Mouse (Mus musculus): ENCODE measurements at regions not wholly inside any gene's neighbourhood (a gene's known extent, or its start where the extent isn't known, plus 50 kb on each side); places are given as distances from the start of the nearest gene placed in this dataset.
A peak's percentile ranks its signal among the peaks of the same experiment; 100 is the strongest.

DNA sequence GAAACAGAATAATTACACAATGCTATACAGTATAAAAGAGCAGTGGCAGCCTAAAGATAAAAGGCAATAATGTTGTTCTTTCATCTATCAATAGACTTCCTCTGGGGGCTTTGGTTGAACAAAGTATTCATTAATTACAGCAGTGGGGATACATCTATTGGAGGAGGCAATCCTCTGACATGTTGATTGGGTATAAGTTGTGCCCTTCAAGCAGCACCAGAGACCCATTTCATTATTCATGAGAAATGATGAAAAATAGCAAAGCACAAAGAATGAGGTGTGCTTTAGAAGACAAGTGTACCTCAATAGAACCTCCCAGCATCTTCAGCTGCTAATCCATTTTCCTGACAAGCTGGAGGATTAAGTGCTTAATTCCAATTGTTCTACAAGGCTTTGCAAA lies 1444.7 kb upstream of the Flrt2 start:
- no peak for ATAC-seq (ENCODE audit: low read depth)
- no peak overlapping the region for H3K27ac ChIP-seq (ENCODE audit: low read length)
- no peak overlapping the region for H3K4me2 ChIP-seq (ENCODE audit: low read depth, low read length)
- H3K9me3 ChIP-seq (ENCODE audit: control insufficient read depth, low read length) = no peaks in the 10 kb centered on the region
- H3K4me1 ChIP-seq (replicated peaks; ENCODE audit: control insufficient read depth, insufficient read depth, low read length) = no peaks in the 10 kb centered on the region
- no peaks in the 10 kb centered on the region for H3K36me3 ChIP-seq (ENCODE audit: control insufficient read depth, insufficient read depth, low read length)
- no peak overlapping the region for H3K9ac ChIP-seq (ENCODE audit: low read length)
- no peak overlapping the region for H3K4me3 ChIP-seq (ENCODE audit: low read length)
- no peaks in the 10 kb centered on the region for H3K27me3 ChIP-seq (ENCODE audit: control insufficient read depth, insufficient read depth, low read depth, low read length)

DNA sequence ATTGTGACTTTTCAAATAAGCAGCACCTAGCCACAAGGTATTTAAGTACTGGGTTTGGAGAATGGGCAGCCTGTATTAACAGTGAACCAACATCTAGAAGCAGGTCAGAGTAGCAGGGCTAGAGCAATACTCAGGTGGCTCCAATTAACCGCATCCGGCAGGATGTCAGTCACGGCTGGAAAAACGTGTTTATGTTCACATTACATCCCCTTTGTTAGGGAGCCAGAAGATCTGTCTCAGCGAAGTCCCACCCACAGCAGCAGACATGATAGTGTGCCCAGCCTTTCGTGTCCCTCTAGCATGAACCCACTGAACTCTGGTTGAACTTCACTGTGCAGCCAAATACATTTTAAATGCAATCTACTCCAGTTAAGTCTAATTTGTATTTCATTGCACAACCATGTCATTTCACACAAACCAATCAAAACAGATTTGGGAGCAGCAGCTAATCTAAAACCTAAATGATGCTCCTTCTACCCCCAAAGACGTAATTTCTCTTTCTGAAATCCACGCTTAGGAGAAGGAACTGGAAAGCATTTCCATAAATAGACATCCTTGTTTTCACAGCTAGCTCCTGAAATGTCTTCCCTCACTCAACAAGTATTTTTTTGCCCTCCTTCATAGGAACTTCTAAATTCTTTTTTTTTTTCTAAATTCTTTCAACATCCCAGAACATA lies 1438.9 kb upstream of the Flrt2 start:
- no peaks in the 10 kb centered on the region for H3K27me3 ChIP-seq (ENCODE audit: control insufficient read depth, insufficient read depth, low read depth, low read length)
- H3K4me3 ChIP-seq (ENCODE audit: low read length) = no peak overlapping the region
- no peaks in the 10 kb centered on the region for H3K9me3 ChIP-seq (ENCODE audit: control insufficient read depth, low read length)
- peak; percentile 85 for ATAC-seq (ENCODE audit: low read depth)
- no peaks in the 10 kb centered on the region for H3K36me3 ChIP-seq (ENCODE audit: control insufficient read depth, insufficient read depth, low read length)
- no peak overlapping the region for H3K27ac ChIP-seq (ENCODE audit: low read length)
- 32% methylated on average over 8 of the region's 8 CpGs for WGBS
- H3K4me1 ChIP-seq (replicated peaks; ENCODE audit: control insufficient read depth, insufficient read depth, low read length) = no peaks in the 10 kb centered on the region
- no peak overlapping the region for H3K9ac ChIP-seq (ENCODE audit: low read length)
- H3K4me2 ChIP-seq (ENCODE audit: low read depth, low read length) = no peak overlapping the region

DNA sequence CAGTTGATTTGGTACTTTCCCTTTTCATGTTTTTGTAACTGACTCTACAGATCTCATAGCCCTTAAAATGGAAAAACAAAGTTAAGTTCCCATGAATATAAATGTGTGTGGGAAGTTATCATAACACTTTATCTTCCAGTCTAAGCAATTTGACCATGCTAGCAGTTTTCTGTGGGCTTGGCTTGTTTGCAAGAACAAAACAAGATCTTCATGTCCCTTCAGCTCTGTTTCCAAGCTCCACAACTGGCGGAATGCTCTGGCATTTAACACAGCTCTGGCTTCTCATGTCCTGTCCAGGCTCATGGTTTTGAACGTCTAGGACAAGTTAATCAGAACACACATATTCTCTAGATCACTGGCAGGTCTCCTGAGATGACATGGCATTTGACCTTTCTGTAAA lies 1411.1 kb upstream of the Flrt2 start:
- H3K27ac ChIP-seq (ENCODE audit: low read length) = no peak overlapping the region
- no peak overlapping the region for H3K4me3 ChIP-seq (ENCODE audit: low read length)
- no peaks in the 10 kb centered on the region for H3K9me3 ChIP-seq (ENCODE audit: control insufficient read depth, low read length)
- H3K4me1 ChIP-seq (replicated peaks; ENCODE audit: control insufficient read depth, insufficient read depth, low read length) = no peaks in the 10 kb centered on the region
- H3K4me2 ChIP-seq (ENCODE audit: low read depth, low read length) = no peak overlapping the region
- ATAC-seq (ENCODE audit: low read depth) = no peak
- no peak overlapping the region for H3K9ac ChIP-seq (ENCODE audit: low read length)
- no peaks in the 10 kb centered on the region for H3K36me3 ChIP-seq (ENCODE audit: control insufficient read depth, insufficient read depth, low read length)
- H3K27me3 ChIP-seq (ENCODE audit: control insufficient read depth, insufficient read depth, low read depth, low read length) = no peaks in the 10 kb centered on the region
- WGBS = 60% methylated on average over 2 of the region's 2 CpGs

DNA sequence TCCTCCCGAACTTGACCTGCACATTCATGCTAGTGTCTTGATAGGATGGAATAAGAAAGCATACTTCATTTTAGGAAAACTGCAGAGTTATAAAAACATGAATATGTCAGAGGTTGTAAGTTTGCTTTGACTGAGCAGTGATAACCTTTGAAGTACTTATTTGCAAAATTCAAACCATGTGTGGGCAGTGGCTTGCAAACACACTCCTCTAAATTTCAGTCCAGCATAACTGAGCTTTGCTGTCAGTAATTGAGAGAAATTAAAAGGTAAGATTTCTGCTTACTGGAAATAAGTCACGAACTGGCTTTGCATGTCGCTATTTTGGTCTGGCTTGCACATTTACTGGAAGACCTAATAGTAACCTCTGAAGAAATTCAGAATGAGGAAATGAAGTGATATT lies 1409.1 kb upstream of the Flrt2 start:
- 75% methylated on average over 3 of the region's 3 CpGs for WGBS
- no peaks in the 10 kb centered on the region for H3K36me3 ChIP-seq (ENCODE audit: control insufficient read depth, insufficient read depth, low read length)

DNA sequence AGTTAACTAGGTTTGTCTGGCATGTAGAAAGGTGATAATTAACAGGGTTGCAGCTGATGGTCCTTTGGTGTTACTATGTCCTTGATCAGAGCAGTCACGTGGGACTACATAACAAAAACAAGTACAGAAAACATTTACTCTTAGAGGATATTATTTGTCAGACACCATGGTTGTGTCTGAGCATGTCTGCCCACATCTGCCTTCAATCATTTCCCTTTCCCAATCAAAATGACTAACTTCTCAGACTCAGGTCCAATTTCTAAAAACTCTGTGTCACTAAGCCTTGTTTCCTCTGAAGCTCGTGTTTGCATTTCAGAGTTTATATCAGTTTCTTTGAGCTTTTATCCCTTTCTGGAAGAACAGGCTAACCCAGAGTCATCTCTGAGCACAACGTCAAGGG lies 1408.5 kb upstream of the Flrt2 start:
- H3K36me3 ChIP-seq (ENCODE audit: control insufficient read depth, insufficient read depth, low read length) = no peaks in the 10 kb centered on the region
- 51% methylated on average over 3 of the region's 3 CpGs for WGBS
- ATAC-seq (ENCODE audit: low read depth) = no peak
- no peaks in the 10 kb centered on the region for H3K27me3 ChIP-seq (ENCODE audit: control insufficient read depth, insufficient read depth, low read depth, low read length)
- no peaks in the 10 kb centered on the region for H3K9me3 ChIP-seq (ENCODE audit: control insufficient read depth, low read length)
- H3K4me1 ChIP-seq (replicated peaks; ENCODE audit: control insufficient read depth, insufficient read depth, low read length) = no peaks in the 10 kb centered on the region
- no peak overlapping the region for H3K4me2 ChIP-seq (ENCODE audit: low read depth, low read length)
- H3K4me3 ChIP-seq (ENCODE audit: low read length) = no peak overlapping the region
- H3K27ac ChIP-seq (ENCODE audit: low read length) = no peak overlapping the region
- H3K9ac ChIP-seq (ENCODE audit: low read length) = no peak overlapping the region

More for the DNA sequence above, 1409.1 kb upstream of the Flrt2 start:
- no peak overlapping the region for H3K4me3 ChIP-seq (ENCODE audit: low read length)
- H3K27ac ChIP-seq (ENCODE audit: low read length) = no peak overlapping the region
- ATAC-seq (ENCODE audit: low read depth) = no peak
- H3K4me1 ChIP-seq (replicated peaks; ENCODE audit: control insufficient read depth, insufficient read depth, low read length) = no peaks in the 10 kb centered on the region
- no peaks in the 10 kb centered on the region for H3K27me3 ChIP-seq (ENCODE audit: control insufficient read depth, insufficient read depth, low read depth, low read length)
- no peak overlapping the region for H3K4me2 ChIP-seq (ENCODE audit: low read depth, low read length)
- no peak overlapping the region for H3K9ac ChIP-seq (ENCODE audit: low read length)
- no peaks in the 10 kb centered on the region for H3K9me3 ChIP-seq (ENCODE audit: control insufficient read depth, low read length)

DNA sequence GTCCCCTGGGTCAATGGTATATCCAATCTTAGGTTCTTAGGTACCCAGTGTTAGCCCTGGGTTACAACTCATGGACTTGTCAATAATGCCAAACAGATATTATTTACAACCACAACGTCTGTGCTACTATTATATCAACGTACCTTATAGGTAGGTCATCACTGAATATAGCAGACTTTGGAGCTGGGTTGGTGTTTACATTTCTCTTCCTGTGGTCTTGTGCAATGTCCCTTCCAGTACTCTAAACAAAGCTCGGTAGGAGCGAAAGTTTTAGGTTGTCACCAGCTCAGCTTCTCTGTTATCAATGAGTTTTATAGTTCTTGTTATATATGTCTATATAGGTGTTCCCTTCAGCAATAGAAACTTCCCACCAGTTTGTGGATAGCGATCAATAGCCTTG lies 1394.2 kb upstream of the Flrt2 start:
- 67% methylated on average over 5 of the region's 5 CpGs for WGBS
- no peak overlapping the region for H3K4me3 ChIP-seq (ENCODE audit: low read length)
- H3K4me1 ChIP-seq (replicated peaks; ENCODE audit: control insufficient read depth, insufficient read depth, low read length) = no peaks in the 10 kb centered on the region
- no peak for ATAC-seq (ENCODE audit: low read depth)
- no peaks in the 10 kb centered on the region for H3K36me3 ChIP-seq (ENCODE audit: control insufficient read depth, insufficient read depth, low read length)
- no peak overlapping the region for H3K4me2 ChIP-seq (ENCODE audit: low read depth, low read length)
- no peaks in the 10 kb centered on the region for H3K27me3 ChIP-seq (ENCODE audit: control insufficient read depth, insufficient read depth, low read depth, low read length)
- H3K9me3 ChIP-seq (ENCODE audit: control insufficient read depth, low read length) = no peaks in the 10 kb centered on the region
- H3K9ac ChIP-seq (ENCODE audit: low read length) = no peak overlapping the region
- no peak overlapping the region for H3K27ac ChIP-seq (ENCODE audit: low read length)

DNA sequence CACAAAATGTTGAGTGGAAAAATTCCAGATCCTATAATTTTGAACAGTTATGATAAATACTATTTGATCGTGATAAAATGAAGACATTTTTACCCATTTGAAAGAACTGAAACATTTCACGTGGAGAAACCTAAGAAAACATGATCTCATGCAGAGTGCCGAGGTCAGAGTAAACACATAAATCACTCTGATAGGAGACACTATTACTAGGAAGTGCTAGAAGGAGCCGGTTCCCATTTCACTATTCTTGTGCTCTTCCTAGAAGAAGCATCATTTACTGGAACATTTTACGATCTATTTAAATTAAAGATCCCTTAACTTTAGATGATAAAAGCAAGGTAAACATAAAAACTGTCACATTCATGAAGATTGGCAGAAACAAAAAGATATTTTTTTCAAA lies 1359.7 kb upstream of the Flrt2 start:
- no peak overlapping the region for H3K27ac ChIP-seq (ENCODE audit: low read length)
- 39% methylated on average over 5 of the region's 5 CpGs for WGBS
- no peak for ATAC-seq (ENCODE audit: low read depth)

DNA sequence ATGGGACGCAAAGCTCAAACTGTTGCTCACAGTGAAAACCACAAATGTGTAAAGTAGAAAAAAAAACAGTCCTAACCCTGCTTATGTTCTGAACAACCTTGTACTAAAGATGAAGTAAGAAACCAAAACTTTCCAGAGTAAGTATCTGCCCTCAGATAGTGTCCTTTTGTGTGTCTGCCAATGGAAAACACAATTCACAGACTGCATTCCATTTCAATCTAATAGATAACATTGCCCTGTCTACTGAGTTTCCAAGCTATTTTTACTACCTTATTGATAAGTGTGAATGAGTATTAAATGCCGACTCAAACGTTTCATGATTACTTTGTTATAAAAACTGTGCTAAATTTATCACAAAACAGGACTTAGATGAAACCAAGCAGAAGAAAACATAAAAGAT lies 1357.4 kb upstream of the Flrt2 start:
- whole genome bisulfite sequencing = 68% methylated on average over 3 of the region's 3 CpGs
- Histone ChIP-seq H3K36me3 (ENCODE audit: control insufficient read depth, insufficient read depth, low read length) (no peaks in the 10 kb centered on the region), H3K4me1 (replicated peaks; ENCODE audit: control insufficient read depth, insufficient read depth, low read length) (no peaks in the 10 kb centered on the region), H3K4me2 (ENCODE audit: low read depth, low read length) (no peak overlapping the region), H3K4me3 (ENCODE audit: low read length) (no peak overlapping the region), H3K27me3 (ENCODE audit: control insufficient read depth, insufficient read depth, low read depth, low read length) (no peaks in the 10 kb centered on the region), H3K27ac (ENCODE audit: low read length) (no peak overlapping the region), H3K9ac (ENCODE audit: low read length) (no peak overlapping the region), H3K9me3 (ENCODE audit: control insufficient read depth, low read length) (no peaks in the 10 kb centered on the region)
- no peak for ATAC-seq (ENCODE audit: low read depth)

More for the DNA sequence above, 1359.7 kb upstream of the Flrt2 start:
- Histone ChIP-seq H3K4me3 (ENCODE audit: low read length) (no peak overlapping the region), H3K4me2 (ENCODE audit: low read depth, low read length) (no peak overlapping the region), H3K27me3 (ENCODE audit: control insufficient read depth, insufficient read depth, low read depth, low read length) (no peaks in the 10 kb centered on the region), H3K4me1 (replicated peaks; ENCODE audit: control insufficient read depth, insufficient read depth, low read length) (no peaks in the 10 kb centered on the region), H3K9me3 (ENCODE audit: control insufficient read depth, low read length) (no peaks in the 10 kb centered on the region), H3K36me3 (ENCODE audit: control insufficient read depth, insufficient read depth, low read length) (no peaks in the 10 kb centered on the region), H3K9ac (ENCODE audit: low read length) (no peak overlapping the region)

DNA sequence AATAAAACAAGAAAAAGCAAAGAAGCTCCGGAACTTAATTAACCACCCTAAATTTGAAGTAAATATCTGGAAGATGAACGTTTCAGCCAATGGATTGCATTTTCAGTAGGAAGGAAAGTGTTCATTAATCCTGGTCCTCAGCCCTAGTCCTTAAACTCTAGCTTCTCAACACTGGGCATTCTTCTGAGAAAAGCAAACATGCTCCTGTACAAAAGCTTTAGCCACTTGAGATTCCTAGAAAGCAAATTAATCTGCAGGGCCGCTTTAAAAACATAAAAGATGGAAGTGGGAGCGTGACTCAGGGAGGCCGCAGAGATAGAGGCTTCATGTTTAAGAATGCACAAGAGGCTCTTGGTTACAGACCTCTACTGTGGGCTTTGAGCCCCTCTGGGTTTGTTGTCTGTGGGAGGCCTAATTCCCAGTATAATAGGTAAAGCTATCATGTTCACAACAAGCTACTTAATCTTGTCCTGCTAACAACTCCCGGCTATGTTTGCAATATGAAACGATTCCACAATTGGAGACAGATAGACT lies 1342.3 kb upstream of the Flrt2 start:
- WGBS = 50% methylated on average over 7 of the region's 7 CpGs

DNA sequence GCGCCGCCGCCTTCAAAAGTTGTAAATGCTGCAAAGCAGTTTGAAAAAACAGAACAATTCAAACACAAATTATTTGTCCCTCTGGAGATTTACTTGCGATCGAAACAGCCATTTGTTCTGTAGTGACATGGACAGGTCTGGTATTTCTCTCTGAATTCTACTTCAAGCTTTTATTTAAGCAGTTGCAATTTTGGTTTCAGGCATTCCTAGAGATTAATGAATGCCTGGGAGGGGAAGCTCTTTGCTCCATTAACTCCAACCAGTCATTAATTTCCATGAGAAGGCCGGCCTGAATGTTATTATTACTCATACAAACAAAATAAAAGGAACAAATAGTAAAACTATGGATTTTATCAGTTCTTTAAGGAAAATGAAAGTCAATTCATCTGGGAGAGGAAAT lies 1327.8 kb upstream of the Flrt2 start:
- H3K36me3 ChIP-seq (ENCODE audit: control insufficient read depth, insufficient read depth, low read length) = no peaks in the 10 kb centered on the region
- H3K9ac ChIP-seq (ENCODE audit: low read length) = no peak overlapping the region
- ATAC-seq (ENCODE audit: low read depth) = no peak
- H3K9me3 ChIP-seq (ENCODE audit: control insufficient read depth, low read length) = no peaks in the 10 kb centered on the region
- H3K27ac ChIP-seq (ENCODE audit: low read length) = no peak overlapping the region
- H3K4me2 ChIP-seq (ENCODE audit: low read depth, low read length) = no peak overlapping the region
- H3K4me3 ChIP-seq (ENCODE audit: low read length) = no peak overlapping the region
- no peaks in the 10 kb centered on the region for H3K4me1 ChIP-seq (replicated peaks; ENCODE audit: control insufficient read depth, insufficient read depth, low read length)
- H3K27me3 ChIP-seq (ENCODE audit: control insufficient read depth, insufficient read depth, low read depth, low read length) = no peaks in the 10 kb centered on the region
- 76% methylated on average over 6 of the region's 6 CpGs for WGBS

More for the DNA sequence above, 1342.3 kb upstream of the Flrt2 start:
- Histone ChIP-seq H3K4me3 (ENCODE audit: low read length) (no peak overlapping the region), H3K27me3 (ENCODE audit: control insufficient read depth, insufficient read depth, low read depth, low read length) (no peaks in the 10 kb centered on the region), H3K9me3 (ENCODE audit: control insufficient read depth, low read length) (no peaks in the 10 kb centered on the region), H3K36me3 (ENCODE audit: control insufficient read depth, insufficient read depth, low read length) (no peaks in the 10 kb centered on the region), H3K27ac (ENCODE audit: low read length) (no peak overlapping the region), H3K9ac (ENCODE audit: low read length) (no peak overlapping the region), H3K4me1 (replicated peaks; ENCODE audit: control insufficient read depth, insufficient read depth, low read length) (no peaks in the 10 kb centered on the region), H3K4me2 (ENCODE audit: low read depth, low read length) (no peak overlapping the region)
- no peak for ATAC-seq (ENCODE audit: low read depth)

All from lung, embryonic 16.5 days (tissue).